Mouse (Mus musculus) midbrain, postnatal 0 days (tissue): ENCODE data around the gene Atl2. TPM values are rescaled to one million over a fixed set of nuclear protein-coding genes. Genes with fewer than 3 reads are reported as not detected.

Source experiments
- ATAC-seq: fragments of 200-750 bp; cut with Nextera tagmentation; 2 replicates; pipeline ENCODE4 v1.8.0; 2017; ENCODE audit warnings: moderate number of reproducible peaks, mild to moderate bottlenecking, moderate TSS enrichment, moderate library complexity; ENCODE audit not compliant: low FRiP score
- DNase-seq: peaks from one replicate; pipeline ENCODE4 v3.0.0-alpha.2; 2015; ENCODE audit warnings: low spot score
- H3K27ac ChIP-seq: fragments of 300-500 bp; sonication (generic); 2 replicates; pipeline ENCODE4 v1.5.1; 2014; ENCODE audit warnings: low read depth, mild to moderate bottlenecking, low read length, mixed read lengths
- H3K27me3 ChIP-seq: fragments of 300-500 bp; sonication (generic); 2 replicates; pipeline ENCODE4 v1.6.1; 2014; ENCODE audit warnings: low read length, control low read depth, mixed read lengths; ENCODE audit not compliant: insufficient read depth
- H3K36me3 ChIP-seq: fragments of 300-500 bp; sonication (generic); 2 replicates; pipeline ENCODE4 v1.6.1; 2014; ENCODE audit warnings: low read length, control low read depth, mixed read lengths; ENCODE audit not compliant: insufficient read depth
- H3K4me1 ChIP-seq: fragments of 300-500 bp; sonication (generic); 2 replicates; pipeline ENCODE4 v1.6.1; 2014; ENCODE audit warnings: mild to moderate bottlenecking, control low read depth, antibody characterized with exemption, low read length, mixed read lengths; ENCODE audit not compliant: insufficient read depth
- H3K4me2 ChIP-seq: fragments of 300-500 bp; sonication (generic); 2 replicates; pipeline ENCODE4 v1.6.1; 2014; ENCODE audit warnings: low read depth, mild to moderate bottlenecking, low read length, mixed read lengths; ENCODE audit not compliant: poor library complexity, severe bottlenecking
- H3K4me3 ChIP-seq: fragments of 300-500 bp; sonication (generic); 2 replicates; pipeline ENCODE4 v1.5.1; 2014; ENCODE audit warnings: low read depth, mild to moderate bottlenecking, low read length, moderate library complexity
- H3K9ac ChIP-seq: fragments of 300-500 bp; sonication (generic); replicated peaks from 2 replicates; pipeline ENCODE4 v1.6.1; 2014; ENCODE audit warnings: mild to moderate bottlenecking, low read length, moderate library complexity, mixed read lengths; ENCODE audit not compliant: poor library complexity, severe bottlenecking
- H3K9me3 ChIP-seq: fragments of 300-500 bp; sonication (generic); 2 replicates; pipeline ENCODE4 v1.6.1; 2016; ENCODE audit warnings: low read length, control low read depth
- CTCF ChIP-seq: IDR thresholded peaks from 2 replicates; pipeline ENCODE4 v1.5.1; 2016; ENCODE audit warnings: antibody characterized with exemption, mild to moderate bottlenecking
- WGBS: fragments of 180-500 bp; shearing (Covaris S2); extraction: QIAGEN DNeasy Blood & Tissue Kit; methylation state at CpG from one replicate; pipeline ENCODE4 v1.1.7; 2014; 5-methylcytosine and 5-hydroxymethylcytosine counted together
- polyA plus RNA-seq: library from polyadenylated mRNA; unstranded; fragments of >200 nt; fragmentation: Nextera tagmentation; extraction: Ambion mirVana; gene quantifications from 2 replicates; pipeline ENCODE4 v1.2.1, GENCODE M21; 2015
- total RNA-seq: library from RNA; depleted of rRNA; stranded (reverse); fragments of >200 nt; gene quantifications from 2 replicates; pipeline ENCODE4 v1.2.3, GENCODE M21; 2014

Atl2 gene
- total and polyA plus RNA-seq, 2 experiments from 2014 or later = 29.4 to 31.0 TPM

DNA sequence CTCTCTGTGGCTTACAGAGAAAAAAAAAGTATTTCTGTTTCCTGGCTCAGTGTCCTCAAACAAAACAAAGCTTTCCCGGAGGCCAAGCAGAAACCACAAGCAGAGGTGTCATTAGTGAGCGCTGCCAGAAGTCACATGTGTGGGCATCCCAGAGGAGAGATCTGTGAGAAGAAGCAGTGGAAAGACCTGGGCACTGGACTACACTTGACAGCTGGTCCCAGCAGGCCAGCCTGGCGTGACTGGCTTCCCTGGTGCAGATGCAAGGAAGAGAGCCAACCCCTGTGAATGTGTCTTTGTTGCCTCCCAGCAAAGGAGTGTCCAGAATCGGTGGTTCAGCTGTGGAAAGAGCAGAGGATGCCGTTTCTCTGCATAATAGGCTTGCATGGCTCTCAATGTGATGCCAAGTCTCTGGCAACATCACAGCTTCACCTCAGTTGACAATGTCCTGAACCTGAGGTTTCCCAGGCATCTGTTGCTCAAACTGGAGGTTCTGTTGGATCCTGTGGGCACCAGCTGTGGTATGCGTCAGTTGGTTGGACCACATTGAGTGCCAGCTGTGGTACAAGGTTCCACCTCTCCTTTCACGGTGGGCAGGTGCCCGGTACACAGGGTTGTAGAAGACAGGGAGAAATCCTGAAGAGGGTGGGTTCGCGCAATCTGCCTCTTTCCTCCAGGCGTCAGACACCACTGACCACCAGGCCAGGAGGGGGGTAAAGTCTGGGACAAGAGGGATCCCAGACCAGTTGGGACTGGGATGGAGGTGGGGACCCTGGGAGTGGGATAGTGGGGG is 70.5 kb downstream of the Atl2 start:
- DNase-seq = peak; percentile 88
- Histone ChIP-seq H3K4me2 (no peak overlapping the region), H3K36me3 (no peaks in the 10 kb centered on the region), H3K27me3 (no peaks in the 10 kb centered on the region), H3K27ac (no peak overlapping the region), H3K9me3 (no peaks in the 10 kb centered on the region), H3K9ac (no peak overlapping the region), H3K4me1 (no peaks in the 10 kb centered on the region; the same call in 1 of the 2 replicates), H3K4me3 (no peak overlapping the region)
- TF ChIP-seq CTCF = no peak
- 70% methylated on average over 11 of the region's 11 CpGs for WGBS
- peak; percentile 86 for ATAC-seq

DNA sequence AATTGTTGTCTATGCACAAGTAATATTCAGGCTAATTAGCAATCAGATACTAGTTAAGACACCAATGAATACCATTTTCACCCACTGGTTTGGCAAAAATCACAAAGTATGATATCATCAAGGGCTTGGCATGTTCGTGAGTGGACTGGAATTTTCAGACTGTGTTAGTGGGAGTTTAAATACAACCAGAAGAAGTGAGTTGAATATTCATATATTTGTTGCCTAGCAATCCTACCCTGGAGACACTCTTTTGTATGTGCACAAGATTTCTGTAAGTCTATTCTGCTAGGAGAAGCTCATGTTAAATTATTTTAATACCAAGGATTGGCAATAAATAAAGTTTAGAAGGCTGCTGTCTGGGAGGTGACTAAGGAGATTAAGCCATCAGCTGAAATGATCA is 71.5 kb downstream of the Atl2 start:
- ATAC-seq = no peak
- no peaks in the 10 kb centered on the region for H3K9me3 ChIP-seq
- no peak overlapping the region for H3K27ac ChIP-seq
- 47% methylated on average over 1 of the region's 1 CpGs for WGBS
- no peak overlapping the region for H3K4me2 ChIP-seq
- no peaks in the 10 kb centered on the region; the same call in 1 of the 2 replicates for H3K4me1 ChIP-seq
- no peak for TF ChIP-seq CTCF
- DNase-seq = peak; percentile 15
- H3K36me3 ChIP-seq = no peaks in the 10 kb centered on the region
- no peaks in the 10 kb centered on the region for H3K27me3 ChIP-seq
- no peak overlapping the region for H3K4me3 ChIP-seq
- H3K9ac ChIP-seq = no peak overlapping the region

DNA sequence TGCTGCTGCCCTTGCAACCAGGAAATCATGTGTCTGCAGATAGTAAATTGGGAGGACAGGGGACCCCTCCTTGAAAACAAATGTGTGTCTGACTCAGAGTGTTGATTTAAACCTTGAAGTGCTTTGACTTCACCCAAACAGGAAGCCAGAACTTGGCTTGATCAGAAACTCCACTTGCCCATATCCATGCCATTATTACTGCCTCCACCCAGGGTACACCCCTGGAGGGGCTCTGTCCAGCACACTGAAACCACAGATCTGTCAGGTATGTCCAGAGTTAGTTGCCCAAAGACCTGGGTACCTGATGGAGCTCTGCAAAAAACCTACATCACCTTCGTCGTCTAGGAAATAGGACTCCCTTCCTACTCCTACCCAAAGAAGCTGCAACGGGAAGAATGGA is 77.0 kb downstream of the Atl2 start:
- DNase-seq = no peak
- H3K27ac ChIP-seq = no peak overlapping the region
- no peak for TF ChIP-seq CTCF
- no peaks in the 10 kb centered on the region for H3K36me3 ChIP-seq
- H3K4me2 ChIP-seq = no peak overlapping the region
- no peaks in the 10 kb centered on the region for H3K4me1 ChIP-seq
- H3K27me3 ChIP-seq = peaks cover 5% of the 10 kb centered on the region; the same call in 1 of the 2 replicates
- H3K9me3 ChIP-seq = no peaks in the 10 kb centered on the region
- H3K9ac ChIP-seq = no peak overlapping the region
- no peak for ATAC-seq
- WGBS = 31% methylated on average over 3 of the region's 3 CpGs
- H3K4me3 ChIP-seq = no peak overlapping the region

- 10% methylated on average over 7 of the region's 7 CpGs for WGBS
- Histone ChIP-seq H3K4me3 (no peak overlapping the region), H3K4me1 (no peaks in the 10 kb centered on the region), H3K27me3 (peaks cover 5% of the 10 kb centered on the region; the same call in 1 of the 2 replicates), H3K9me3 (no peaks in the 10 kb centered on the region), H3K9ac (no peak overlapping the region), H3K36me3 (no peaks in the 10 kb centered on the region), H3K27ac (no peak overlapping the region), H3K4me2 (no peak overlapping the region)
- DNase-seq (no peak), ATAC-seq (no peak)
- TF ChIP-seq CTCF = no peak
These were observed 77.9 kb downstream of the Atl2 start for GRCm38 (mm10) chr17:79817995-79818394.

GRCm38 (mm10) chr17:79817551-79817950 is 78.4 kb downstream of the Atl2 start:
- Histone ChIP-seq H3K4me2 (no peak overlapping the region), H3K9me3 (no peaks in the 10 kb centered on the region), H3K4me3 (no peak overlapping the region), H3K4me1 (no peaks in the 10 kb centered on the region), H3K27ac (no peak overlapping the region), H3K27me3 (peaks cover 5% of the 10 kb centered on the region; the same call in 1 of the 2 replicates), H3K36me3 (no peaks in the 10 kb centered on the region), H3K9ac (no peak overlapping the region)
- ATAC-seq (no peak), DNase-seq (no peak)
- 49% methylated on average over 9 of the region's 9 CpGs for WGBS
- TF ChIP-seq CTCF = no peak

- ATAC-seq (no peak), DNase-seq (no peak)
- Histone ChIP-seq H3K4me3 (no peak overlapping the region), H3K27me3 (peaks cover 5% of the 10 kb centered on the region; the same call in 1 of the 2 replicates), H3K4me1 (no peaks in the 10 kb centered on the region), H3K9me3 (no peaks in the 10 kb centered on the region), H3K27ac (no peak overlapping the region), H3K9ac (no peak overlapping the region), H3K36me3 (no peaks in the 10 kb centered on the region), H3K4me2 (no peak overlapping the region)
- 73% methylated on average over 6 of the region's 6 CpGs for WGBS
- no peak for TF ChIP-seq CTCF
These were observed 79.0 kb downstream of the Atl2 start for GRCm38 (mm10) chr17:79816896-79817295.
